Mouse (Mus musculus) stomach, postnatal 0 days (tissue): ENCODE measurements around the gene Ern2.

Source experiments
- CTCF ChIP-seq: IDR thresholded peaks from 2 replicates; pipeline ENCODE4 v1.5.1; 2016; ENCODE audit warnings: antibody characterized with exemption, low read depth, mild to moderate bottlenecking, moderate library complexity
- EP300 ChIP-seq: optimal IDR thresholded peaks from 2 replicates; pipeline ENCODE3; 2016; ENCODE audit warnings: antibody characterized with exemption

- TF ChIP-seq CTCF (no peak), EP300 (no peak)
Measured at GRCm38 (mm10) chr7:122229916-122230315, 43.9 kb upstream of the Ern2 start.
